Mouse (Mus musculus): ENCODE measurements around the gene Grm1. TPM values are rescaled to one million over a fixed set of nuclear protein-coding genes. Genes with fewer than 3 reads are reported as not detected.

The Grm1 gene
- total RNA-seq, 2 experiments from 2014 or later, result 0.14 TPM; not detected in 1

GRCm38 (mm10) chr10:10827308-10827707 is 254.8 kb downstream of the Grm1 start:
- no peak for DNase-seq

GRCm38 (mm10) chr10:10818061-10818460 is 264.1 kb downstream of the Grm1 start:
- DNase-seq, result no peak

DNA sequence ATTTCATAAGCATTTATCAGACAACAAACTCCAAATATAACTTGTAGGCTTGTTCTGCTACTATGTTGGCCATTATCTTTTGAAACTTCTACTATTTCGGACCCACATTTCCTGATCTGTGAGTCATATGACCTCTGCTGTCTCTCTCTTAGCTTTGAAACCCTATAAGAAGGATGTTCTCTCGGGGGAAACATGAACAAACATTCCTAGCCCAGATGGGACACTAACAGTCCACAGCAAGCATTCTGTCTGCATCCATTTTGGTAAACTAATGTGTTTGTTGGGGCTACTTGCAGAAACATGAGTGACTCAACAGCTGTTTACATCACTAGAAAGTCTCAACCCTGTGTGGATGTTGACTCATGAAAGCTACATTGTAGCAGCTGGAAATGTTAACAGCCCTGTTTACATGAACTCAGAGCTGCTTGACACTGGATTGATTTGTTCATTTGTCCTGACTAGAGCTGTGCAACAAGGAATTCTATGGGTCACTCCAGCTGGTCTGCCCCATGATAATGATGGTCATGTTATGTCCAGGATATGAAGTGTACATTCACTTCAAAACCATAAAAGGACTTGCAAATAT is 267.4 kb downstream of the Grm1 start:
- no peak for DNase-seq

GRCm38 (mm10) chr10:10812750-10813711 is 269.1 kb downstream of the Grm1 start:
- peak; percentile 48 for DNase-seq

DNA sequence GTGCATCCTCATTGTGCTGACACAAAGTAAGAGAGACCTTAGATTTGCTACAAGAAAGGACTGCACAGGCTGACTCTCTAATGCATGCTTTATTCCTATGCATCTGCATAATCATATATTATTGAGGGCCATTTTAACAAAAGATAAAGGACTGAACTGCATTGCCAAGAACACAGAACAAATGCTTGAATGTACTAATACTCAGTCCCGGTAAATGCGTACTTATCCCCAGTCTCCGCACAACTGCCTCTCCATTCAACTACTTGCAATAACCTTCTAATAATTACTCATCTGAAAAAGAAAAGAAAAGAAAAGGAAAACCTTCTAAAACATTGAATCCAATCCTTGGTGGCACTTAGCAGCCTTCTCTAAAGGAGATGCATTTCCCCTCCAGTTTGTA is 272.4 kb downstream of the Grm1 start:
- no peak for DNase-seq

DNA sequence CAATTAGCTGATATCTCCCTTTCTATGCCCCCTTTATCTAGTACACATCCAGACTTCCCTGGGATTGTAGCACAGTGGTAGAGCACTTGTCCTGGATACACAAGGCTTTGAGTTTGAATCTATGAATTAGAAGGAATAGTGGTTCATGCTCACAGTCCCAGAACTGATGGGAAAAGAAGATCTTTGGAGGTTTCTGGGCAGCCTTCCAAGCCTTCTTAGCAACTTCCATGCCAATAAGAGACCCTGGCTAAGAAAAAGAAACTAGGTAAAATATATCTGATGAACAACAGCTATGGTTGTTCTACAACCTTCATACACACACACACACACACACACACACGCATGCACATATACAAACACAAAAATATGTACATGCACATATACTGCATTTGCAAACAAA is 286.8 kb downstream of the Grm1 start:
- DNase-seq, result no peak

GRCm38 (mm10) chr10:10790458-10790857 is 291.7 kb downstream of the Grm1 start:
- DNase-seq, result no peak

- DNase-seq, result no peak
These were observed 292.2 kb downstream of the Grm1 start for GRCm38 (mm10) chr10:10789967-10790366.

- no peak for DNase-seq
These were observed 294.2 kb downstream of the Grm1 start for GRCm38 (mm10) chr10:10787906-10788416.

GRCm38 (mm10) chr10:10785122-10785521 is 297.0 kb downstream of the Grm1 start:
- no peak for DNase-seq

GRCm38 (mm10) chr10:10774827-10775226 is 307.3 kb downstream of the Grm1 start:
- no peak for DNase-seq

DNA sequence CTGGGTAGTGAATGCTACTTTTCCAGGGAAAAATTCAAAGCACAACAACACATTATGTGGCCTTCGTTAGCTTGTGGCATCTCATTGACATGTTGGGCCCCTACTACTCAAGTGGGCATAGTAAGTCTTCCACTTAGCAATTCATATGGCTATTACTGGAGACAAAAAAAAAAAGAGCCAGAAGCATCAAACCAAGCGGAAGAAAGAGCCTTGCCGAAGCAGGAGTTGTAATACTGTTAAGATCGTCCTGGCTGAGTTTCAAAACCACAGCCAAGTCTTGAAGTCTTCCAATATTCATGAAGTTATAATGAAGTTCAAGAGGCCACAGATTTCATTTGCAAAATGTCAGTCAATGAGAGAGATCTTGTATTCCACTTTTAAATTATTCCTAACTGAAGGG is 319.1 kb downstream of the Grm1 start:
- no peak for DNase-seq

DNA sequence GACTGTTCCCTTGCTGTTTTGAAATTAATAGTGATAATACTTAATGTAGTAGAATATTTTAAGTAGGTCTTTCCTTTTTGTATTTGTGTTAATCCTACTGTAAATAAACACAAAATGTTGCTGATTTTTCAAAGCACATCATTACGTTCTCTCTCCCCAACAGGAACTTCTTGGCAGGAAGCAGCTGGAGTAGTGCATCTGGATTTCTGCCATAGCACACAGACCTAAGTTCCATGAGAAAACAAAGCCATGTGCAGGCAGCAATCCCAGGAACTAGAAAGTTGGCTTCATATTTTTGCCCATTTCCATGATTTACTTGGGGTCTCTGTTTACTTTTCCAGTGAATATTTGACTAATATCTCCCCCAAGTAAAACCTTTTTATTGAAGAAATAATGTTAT is 320.9 kb downstream of the Grm1 start:
- no peak for DNase-seq

- DNase-seq, result no peak
These were observed 321.4 kb downstream of the Grm1 start for GRCm38 (mm10) chr10:10760801-10761200.

DNA sequence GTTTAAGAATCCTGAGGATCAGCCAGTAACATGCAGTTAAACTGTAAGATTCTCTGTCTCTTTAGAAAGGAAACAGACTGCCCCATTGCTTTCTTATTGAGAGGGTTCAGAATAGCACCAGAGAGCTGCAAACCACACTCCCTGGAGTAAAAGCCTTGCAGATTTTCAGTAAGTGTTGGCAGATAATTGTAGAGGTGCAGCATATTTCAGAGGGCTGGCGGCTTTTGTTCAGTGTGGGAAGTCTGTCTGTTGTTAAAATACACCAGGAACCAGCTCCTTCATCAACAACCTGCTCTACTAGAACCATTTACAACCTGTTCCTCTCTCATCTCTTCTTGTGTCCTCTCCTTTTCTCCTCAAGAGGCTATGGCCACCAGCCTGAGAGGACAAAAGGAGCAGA is 331.1 kb downstream of the Grm1 start:
- no peak for DNase-seq

DNA sequence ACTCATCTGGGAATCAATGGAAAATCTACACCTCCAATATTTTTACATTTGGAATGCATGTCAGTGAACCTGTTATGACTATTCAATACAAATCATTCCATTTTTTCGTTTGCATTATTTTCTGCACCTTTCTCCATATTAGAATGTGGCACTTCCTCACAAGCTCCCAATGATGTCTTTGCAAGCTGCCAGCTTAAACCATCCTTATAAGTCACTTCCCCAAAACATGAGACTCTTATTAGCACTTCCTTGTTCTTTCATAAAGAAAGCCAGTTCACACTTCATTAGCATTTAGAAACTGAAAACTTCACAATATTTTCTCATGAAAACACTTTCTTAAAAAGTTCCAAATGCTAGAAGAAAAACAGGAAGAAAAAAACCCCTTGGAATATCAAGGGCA is 338.1 kb downstream of the Grm1 start:
- no peak for DNase-seq

DNA sequence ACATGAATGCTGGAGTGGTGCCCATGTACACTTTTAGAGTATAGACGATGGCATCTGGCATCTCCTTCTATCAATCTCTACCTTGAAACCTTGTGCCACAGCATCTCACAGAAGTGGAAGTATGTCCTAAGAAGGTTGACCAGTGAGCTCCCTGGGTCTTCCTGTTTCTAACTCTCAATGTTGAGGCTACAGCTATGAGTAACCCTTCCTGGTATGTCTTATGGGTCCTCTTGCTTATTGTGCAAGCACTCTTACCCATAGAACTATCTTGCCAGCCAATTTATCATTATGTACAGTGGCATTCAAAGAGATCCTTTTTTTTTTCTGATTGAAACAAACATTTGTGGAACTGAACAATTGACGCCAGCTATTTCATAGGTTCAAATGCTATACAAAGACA is 340.0 kb downstream of the Grm1 start:
- no peak for DNase-seq

- no peak for DNase-seq
These were observed 340.8 kb downstream of the Grm1 start for GRCm38 (mm10) chr10:10741314-10741713.

DNA sequence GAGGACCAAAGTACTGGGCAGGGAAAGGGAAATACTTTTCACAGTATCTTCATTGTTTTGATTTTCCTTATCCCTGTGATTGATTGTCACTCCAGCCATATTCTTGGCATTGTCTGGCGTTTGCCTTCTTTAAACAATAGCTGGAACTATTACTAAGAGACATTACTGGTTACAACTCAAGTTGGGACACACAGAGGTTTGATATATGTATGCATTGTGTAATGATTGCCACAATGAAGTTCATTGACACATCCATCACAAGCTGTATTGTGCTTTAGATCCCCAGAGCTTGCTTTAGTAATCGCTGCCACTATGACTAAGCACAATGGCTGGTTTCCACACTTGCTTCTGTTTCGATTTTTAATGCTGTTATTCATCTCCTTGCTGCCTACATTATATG is 341.4 kb downstream of the Grm1 start:
- DNase-seq, result no peak

- DNase-seq, result no peak
These were observed 345.0 kb downstream of the Grm1 start for GRCm38 (mm10) chr10:10737041-10737681.

DNA sequence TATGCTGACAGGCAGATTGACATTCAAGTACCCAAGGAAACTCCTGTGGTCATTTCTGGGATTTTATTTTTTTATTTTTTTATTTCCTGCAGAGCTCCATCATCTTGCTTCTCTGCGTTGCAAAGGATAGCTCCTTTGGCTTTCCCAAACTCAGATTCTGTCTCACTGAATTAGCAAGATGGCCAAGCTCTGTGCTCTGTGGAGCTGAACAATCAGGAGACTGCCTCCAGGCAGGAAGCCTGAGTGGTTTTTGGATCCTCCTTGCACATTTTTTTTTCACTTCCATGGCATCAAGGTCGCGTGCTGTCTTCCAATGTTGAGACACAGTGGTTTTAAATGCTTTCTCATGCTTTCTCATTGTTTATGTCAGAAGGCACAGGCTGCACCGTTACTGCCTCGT is 347.6 kb downstream of the Grm1 start:
- no peak for DNase-seq

GRCm38 (mm10) chr10:10733092-10733491 is 349.1 kb downstream of the Grm1 start:
- no peak for DNase-seq

DNA sequence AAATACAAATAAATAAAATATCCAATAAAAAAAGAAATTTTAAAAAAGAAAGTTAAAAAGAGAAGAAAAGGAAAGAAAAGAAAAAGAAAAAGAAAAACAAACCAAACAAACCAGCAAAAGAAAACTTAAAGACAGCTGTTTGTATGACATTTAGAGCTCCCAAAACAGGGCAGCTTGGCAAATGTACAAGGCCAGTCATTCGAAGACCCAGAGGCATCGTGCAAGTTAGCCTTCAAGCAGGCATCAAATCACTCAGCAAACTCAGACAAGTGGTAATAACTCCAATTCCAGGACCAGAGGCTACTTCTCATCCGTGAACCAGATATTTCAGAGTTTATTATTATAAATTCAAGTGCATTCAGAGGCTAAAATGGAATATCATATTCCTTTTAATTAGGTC is 355.7 kb downstream of the Grm1 start:
- DNase-seq, result no peak
